Mouse (Mus musculus): ENCODE data around the gene Afap1l2.

Gene Afap1l2

GRCm38 (mm10) chr19:56976515-56976914 is 31.5 kb downstream of the Afap1l2 start:
- no peak for DNase-seq (ENCODE audit: low spot score in 2 of 2)

- DNase-seq (ENCODE audit: low spot score in 2 of 2): no peak
Measured at GRCm38 (mm10) chr19:56975502-56975901, 32.5 kb downstream of the Afap1l2 start.

- no peak for DNase-seq (ENCODE audit: low spot score in 2 of 2)
Measured at GRCm38 (mm10) chr19:56974159-56974558, 33.9 kb downstream of the Afap1l2 start.

DNA sequence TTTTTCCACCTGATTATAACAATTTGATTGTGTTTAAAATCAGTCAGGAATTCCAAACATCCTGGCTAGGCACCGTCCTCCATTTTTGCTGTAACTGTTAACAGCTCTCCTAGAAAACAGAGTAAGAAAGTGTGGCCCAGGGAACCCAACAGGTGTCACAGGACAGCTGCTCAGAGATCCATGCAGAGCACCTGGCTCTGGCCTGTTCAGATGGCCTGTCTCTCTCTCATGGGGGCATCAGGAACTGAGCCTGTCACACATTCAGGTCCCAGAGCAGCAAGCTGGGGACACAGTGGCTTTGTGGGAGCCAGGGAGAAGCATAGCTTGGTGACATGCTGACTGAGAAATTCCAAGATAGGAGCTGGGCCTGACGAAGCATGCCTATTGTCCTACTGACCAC is 35.3 kb downstream of the Afap1l2 start:
- no peak for DNase-seq (ENCODE audit: low spot score in 2 of 2)

GRCm38 (mm10) chr19:56971347-56971746 is 36.7 kb downstream of the Afap1l2 start:
- no peak for DNase-seq (ENCODE audit: low spot score in 2 of 2)

- no peak for DNase-seq (ENCODE audit: low spot score in 2 of 2)
Measured at GRCm38 (mm10) chr19:56963876-56964275, 44.2 kb downstream of the Afap1l2 start.

DNA sequence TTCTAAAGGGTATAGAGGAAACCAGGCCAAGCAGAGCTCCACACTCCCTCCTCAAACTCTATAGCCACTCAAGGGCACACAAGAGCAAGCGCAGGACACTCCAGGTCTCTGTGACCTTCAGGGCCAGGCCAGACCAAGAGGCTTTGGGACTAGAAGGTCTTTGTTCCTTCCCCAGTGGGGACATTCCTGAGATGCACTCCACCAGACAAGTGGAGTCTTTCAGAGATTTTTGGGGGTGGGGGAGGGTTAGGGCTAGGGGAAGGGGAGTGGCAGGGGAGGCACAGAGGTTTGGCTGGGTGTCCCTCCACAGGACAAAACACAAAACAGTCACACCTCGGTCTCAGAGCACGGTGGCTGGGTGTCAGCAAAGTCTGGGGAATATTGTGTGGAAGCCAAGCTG is 48.4 kb downstream of the Afap1l2 start:
- no peak for DNase-seq (ENCODE audit: low spot score in 2 of 2)

- peak in 1 of 2 experiments; percentile 16 for DNase-seq (ENCODE audit: low spot score in 2 of 2)
Measured at GRCm38 (mm10) chr19:56959057-56959456, 49.0 kb downstream of the Afap1l2 start.

DNA sequence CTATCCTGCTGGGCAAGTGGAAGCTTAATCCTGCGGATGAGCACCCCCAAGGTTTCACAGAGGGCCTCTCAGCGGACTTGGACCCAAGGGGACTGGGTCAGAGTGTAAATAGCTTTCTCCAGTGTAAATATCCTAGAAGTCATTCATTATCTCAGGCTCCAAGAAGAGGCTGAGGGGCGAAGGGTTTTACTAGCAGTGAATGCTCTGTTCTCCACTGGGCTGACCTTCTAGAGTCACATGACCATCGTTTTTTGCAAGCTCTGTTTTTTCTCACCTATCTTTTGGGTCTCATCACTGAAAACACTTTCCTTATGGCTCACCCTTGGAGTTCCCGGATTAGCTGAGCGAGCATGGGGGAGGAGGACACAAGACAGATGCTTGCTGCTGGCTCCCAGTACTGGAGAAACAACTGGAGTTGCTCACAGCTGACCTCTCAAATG is 49.4 kb downstream of the Afap1l2 start:
- DNase-seq (ENCODE audit: low spot score in 2 of 2): no peak

GRCm38 (mm10) chr19:56958011-56958410 is 50.0 kb downstream of the Afap1l2 start:
- DNase-seq (ENCODE audit: low spot score in 2 of 2): no peak

DNA sequence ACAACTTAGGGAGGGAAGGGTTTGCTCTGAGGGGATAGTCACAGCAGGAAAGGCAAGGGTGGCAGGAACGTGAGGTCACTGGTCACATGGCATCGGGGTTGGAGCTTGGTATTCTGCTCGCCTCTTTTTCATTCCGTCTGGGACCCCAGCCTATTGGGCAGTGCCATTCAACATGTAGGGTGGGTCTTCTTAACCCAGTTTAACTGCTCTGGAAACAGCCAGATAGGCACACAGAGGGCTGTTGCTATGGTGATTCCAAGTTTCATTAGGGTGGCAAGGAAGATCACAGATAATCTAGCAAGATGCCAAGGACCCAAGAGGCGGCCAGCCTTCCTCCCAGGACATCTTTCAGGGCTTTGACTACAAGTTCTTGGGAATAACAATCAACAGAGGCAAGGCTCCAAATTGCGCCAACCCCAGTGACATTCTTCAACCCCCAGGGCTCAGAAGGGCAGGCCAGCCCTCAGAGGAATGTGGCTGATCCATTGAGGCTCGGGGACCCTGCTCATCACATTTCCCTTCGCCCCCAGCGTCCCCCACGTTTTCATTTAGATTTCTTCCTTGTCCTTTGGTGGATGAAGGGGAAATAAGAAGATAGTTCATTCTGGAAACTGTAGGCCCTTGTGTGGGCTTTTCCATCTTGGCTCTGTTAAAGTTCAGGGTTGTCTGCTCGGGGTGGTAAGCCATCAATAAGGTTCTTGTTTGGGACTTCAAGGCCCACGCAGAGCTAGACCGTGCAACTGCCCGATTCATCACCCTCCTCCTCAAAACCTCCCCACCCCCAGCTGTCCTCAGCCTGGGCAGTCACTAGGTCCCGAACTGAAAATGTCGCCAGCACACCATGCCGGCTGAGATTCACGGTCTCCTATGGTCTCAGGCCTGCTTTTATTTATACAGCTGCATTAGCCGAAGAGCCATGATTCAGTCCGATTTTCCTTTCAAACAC is 52.2 kb downstream of the Afap1l2 start:
- DNase-seq (ENCODE audit: low spot score in 2 of 2): no peak

- no peak for DNase-seq (ENCODE audit: low spot score in 2 of 2)
Measured at GRCm38 (mm10) chr19:56954857-56955256, 53.2 kb downstream of the Afap1l2 start.

DNA sequence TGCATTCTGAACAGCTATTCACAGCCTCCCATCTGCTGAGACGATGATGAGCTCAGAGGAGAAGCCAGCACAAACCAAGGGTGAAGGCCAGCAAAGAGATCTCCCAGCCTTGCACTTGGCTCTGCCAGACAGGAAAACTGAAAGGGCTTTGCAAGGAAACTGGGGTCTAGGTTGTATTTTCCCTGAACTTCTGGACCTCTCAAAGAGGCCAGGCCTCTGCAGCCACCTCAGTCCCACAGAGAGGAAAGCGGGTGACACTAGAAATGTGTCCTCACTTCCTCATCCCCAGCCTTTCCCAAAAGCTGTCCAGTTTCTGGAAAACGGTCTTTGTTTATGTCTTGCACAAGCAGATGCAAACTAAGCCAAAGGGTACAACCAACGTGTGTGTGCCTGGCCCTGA is 54.2 kb downstream of the Afap1l2 start:
- DNase-seq (ENCODE audit: low spot score in 2 of 2): no peak

- DNase-seq (ENCODE audit: low spot score in 2 of 2): no peak
Measured at GRCm38 (mm10) chr19:56950818-56951217, 57.2 kb downstream of the Afap1l2 start.

GRCm38 (mm10) chr19:56949868-56950267 is 58.2 kb downstream of the Afap1l2 start:
- DNase-seq (ENCODE audit: low spot score in 2 of 2): no peak

GRCm38 (mm10) chr19:56947971-56948610 is 59.9 kb downstream of the Afap1l2 start:
- no peak for DNase-seq (ENCODE audit: low spot score in 2 of 2)

GRCm38 (mm10) chr19:56946727-56947126 is 61.3 kb downstream of the Afap1l2 start:
- no peak for DNase-seq (ENCODE audit: low spot score in 2 of 2)

- no peak for DNase-seq (ENCODE audit: low spot score in 2 of 2)
Measured at GRCm38 (mm10) chr19:56946277-56946676, 61.8 kb downstream of the Afap1l2 start.

- DNase-seq (ENCODE audit: low spot score in 2 of 2): no peak
Measured at GRCm38 (mm10) chr19:56945621-56946020, 62.4 kb downstream of the Afap1l2 start.

GRCm38 (mm10) chr19:56944826-56945225 is 63.2 kb downstream of the Afap1l2 start:
- DNase-seq (ENCODE audit: low spot score in 2 of 2): no peak

- DNase-seq (ENCODE audit: low spot score in 2 of 2): no peak
Measured at GRCm38 (mm10) chr19:56944211-56944610, 63.8 kb downstream of the Afap1l2 start.

DNA sequence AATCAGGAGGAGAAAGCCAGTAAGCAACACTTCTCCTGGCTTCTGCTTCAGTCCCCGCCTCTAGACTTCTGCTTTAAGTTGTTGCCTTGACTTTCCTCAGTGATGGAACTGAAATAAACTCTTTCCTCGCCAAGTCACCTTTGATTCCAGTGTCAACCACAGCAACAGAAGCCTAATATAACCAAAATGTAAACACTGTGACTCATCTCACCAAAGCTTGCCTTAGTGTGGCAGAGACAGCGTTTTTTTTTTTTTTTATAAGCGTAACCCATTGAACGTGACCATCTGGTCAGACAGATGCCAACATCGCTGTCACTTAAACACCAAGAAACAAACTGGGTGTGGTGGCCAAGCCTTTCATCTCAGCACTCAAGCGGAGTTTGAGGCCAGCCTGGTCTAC is 65.8 kb downstream of the Afap1l2 start:
- DNase-seq (ENCODE audit: low spot score in 2 of 2): no peak

GRCm38 (mm10) chr19:56940507-56940906 is 67.5 kb downstream of the Afap1l2 start:
- peak in 1 of 2 experiments; percentile 28 for DNase-seq (ENCODE audit: low spot score in 2 of 2)
